Mouse (Mus musculus) kidney, embryonic 14.5 days (tissue): ENCODE data around the gene Gm9195. TPM values are rescaled to one million over a fixed set of nuclear protein-coding genes. Genes with fewer than 3 reads are reported as not detected.

Experiments used
- ATAC-seq: fragments of 200-750 bp; cut with Nextera tagmentation; 2 replicates; pipeline ENCODE4 v1.8.0; 2017; ENCODE audit warnings: moderate number of reproducible peaks, mild to moderate bottlenecking, moderate TSS enrichment, moderate library complexity; ENCODE audit not compliant: low FRiP score, low TSS enrichment
- H3K27ac ChIP-seq: fragments of 300-500 bp; sonication (generic); 2 replicates; pipeline ENCODE4 v1.5.1; 2014; ENCODE audit warnings: low read depth, mild to moderate bottlenecking, low read length, moderate library complexity, mixed read lengths
- H3K27me3 ChIP-seq: fragments of 300-500 bp; sonication (generic); 2 replicates; pipeline ENCODE4 v1.6.1; 2014; ENCODE audit warnings: mild to moderate bottlenecking, low read length; ENCODE audit not compliant: control insufficient read depth, insufficient read depth
- H3K36me3 ChIP-seq: fragments of 300-500 bp; sonication (generic); 2 replicates; pipeline ENCODE4 v1.6.1; 2014; ENCODE audit warnings: low read length, mixed read lengths; ENCODE audit not compliant: control insufficient read depth, insufficient read depth
- H3K4me1 ChIP-seq: fragments of 300-500 bp; sonication (generic); 2 replicates; pipeline ENCODE4 v1.6.1; 2014; ENCODE audit warnings: low read length, mixed read lengths; ENCODE audit not compliant: control insufficient read depth, insufficient read depth
- H3K4me2 ChIP-seq: fragments of 300-500 bp; sonication (generic); replicated peaks from 2 replicates; pipeline ENCODE4 v1.6.1; 2014; ENCODE audit warnings: low read depth, mild to moderate bottlenecking, low read length
- H3K4me3 ChIP-seq: fragments of 300-500 bp; sonication (generic); 2 replicates; pipeline ENCODE4 v1.5.1; 2014; ENCODE audit warnings: mild to moderate bottlenecking, low read length
- H3K9ac ChIP-seq: fragments of 300-500 bp; sonication (generic); 2 replicates; pipeline ENCODE4 v1.6.1; 2014; ENCODE audit warnings: low read depth, mild to moderate bottlenecking, low read length, moderate library complexity
- H3K9me3 ChIP-seq: fragments of 300-500 bp; sonication (generic); 2 replicates; pipeline ENCODE4 v1.6.1; 2016; ENCODE audit warnings: low read length; ENCODE audit not compliant: control insufficient read depth
- WGBS: fragments of 180-500 bp; shearing (Covaris S2); extraction: QIAGEN DNeasy Blood & Tissue Kit; methylation state at CpG from one replicate; pipeline ENCODE4 v1.1.7; 2014; 5-methylcytosine and 5-hydroxymethylcytosine counted together
- polyA plus RNA-seq: library from polyadenylated mRNA; unstranded; fragments of >200 nt; fragmentation: Nextera tagmentation; extraction: Ambion mirVana; gene quantifications from 2 replicates; pipeline ENCODE4 v1.2.1, GENCODE M21; 2014

Gene Gm9195
- polyA plus RNA-seq, 1 experiment from 2014 or later, result not detected

GRCm38 (mm10) chr14:72461591-72461990, 30.0 kb downstream of the Gm9195 start:
- H3K9me3 ChIP-seq, result no peaks in the 10 kb centered on the region
- H3K4me3 ChIP-seq, result no peak overlapping the region
- WGBS, result 61% methylated on average over 1 of the region's 1 CpGs
- H3K4me2 ChIP-seq, result no peak overlapping the region
- H3K36me3 ChIP-seq, result no peaks in the 10 kb centered on the region
- H3K27ac ChIP-seq, result no peak overlapping the region
- no peak overlapping the region for H3K9ac ChIP-seq
- ATAC-seq, result no peak
- no peaks in the 10 kb centered on the region for H3K4me1 ChIP-seq
- no peaks in the 10 kb centered on the region for H3K27me3 ChIP-seq

GRCm38 (mm10) chr14:72460291-72460690, 31.3 kb downstream of the Gm9195 start:
- ATAC-seq, result no peak
- Histone ChIP-seq H3K4me3 (no peak overlapping the region), H3K27me3 (no peaks in the 10 kb centered on the region), H3K27ac (no peak overlapping the region), H3K4me1 (no peaks in the 10 kb centered on the region), H3K9ac (no peak overlapping the region), H3K36me3 (no peaks in the 10 kb centered on the region), H3K4me2 (no peak overlapping the region), H3K9me3 (no peaks in the 10 kb centered on the region)
- 77% methylated on average over 2 of the region's 2 CpGs for WGBS

DNA sequence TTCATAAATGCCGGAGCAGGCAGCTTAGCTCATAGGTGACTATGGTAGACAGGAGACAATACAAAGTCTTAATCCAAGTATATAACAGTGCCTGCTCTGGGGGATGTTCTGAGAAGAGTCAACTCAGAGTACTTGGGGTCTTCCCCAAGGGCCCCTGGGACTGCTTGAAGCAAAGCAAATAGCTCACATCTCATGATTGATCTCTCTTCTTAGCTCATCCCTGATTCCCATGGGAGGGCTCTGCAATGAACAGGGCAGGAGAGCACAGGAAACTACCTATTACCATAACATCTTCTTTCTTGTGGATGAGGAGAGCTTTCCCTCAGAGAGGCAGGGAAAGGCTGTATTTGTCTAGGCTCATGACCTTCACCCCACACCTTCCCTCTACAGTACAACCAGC, 32.7 kb downstream of the Gm9195 start:
- H3K9me3 ChIP-seq, result no peaks in the 10 kb centered on the region
- H3K4me3 ChIP-seq, result no peak overlapping the region
- no peak overlapping the region for H3K4me2 ChIP-seq
- H3K27ac ChIP-seq, result no peak overlapping the region
- no peak overlapping the region for H3K9ac ChIP-seq
- H3K36me3 ChIP-seq, result no peaks in the 10 kb centered on the region
- H3K27me3 ChIP-seq, result no peaks in the 10 kb centered on the region
- no peak for ATAC-seq
- 100% methylated on average over 1 of the region's 1 CpGs for WGBS
- no peaks in the 10 kb centered on the region for H3K4me1 ChIP-seq

DNA sequence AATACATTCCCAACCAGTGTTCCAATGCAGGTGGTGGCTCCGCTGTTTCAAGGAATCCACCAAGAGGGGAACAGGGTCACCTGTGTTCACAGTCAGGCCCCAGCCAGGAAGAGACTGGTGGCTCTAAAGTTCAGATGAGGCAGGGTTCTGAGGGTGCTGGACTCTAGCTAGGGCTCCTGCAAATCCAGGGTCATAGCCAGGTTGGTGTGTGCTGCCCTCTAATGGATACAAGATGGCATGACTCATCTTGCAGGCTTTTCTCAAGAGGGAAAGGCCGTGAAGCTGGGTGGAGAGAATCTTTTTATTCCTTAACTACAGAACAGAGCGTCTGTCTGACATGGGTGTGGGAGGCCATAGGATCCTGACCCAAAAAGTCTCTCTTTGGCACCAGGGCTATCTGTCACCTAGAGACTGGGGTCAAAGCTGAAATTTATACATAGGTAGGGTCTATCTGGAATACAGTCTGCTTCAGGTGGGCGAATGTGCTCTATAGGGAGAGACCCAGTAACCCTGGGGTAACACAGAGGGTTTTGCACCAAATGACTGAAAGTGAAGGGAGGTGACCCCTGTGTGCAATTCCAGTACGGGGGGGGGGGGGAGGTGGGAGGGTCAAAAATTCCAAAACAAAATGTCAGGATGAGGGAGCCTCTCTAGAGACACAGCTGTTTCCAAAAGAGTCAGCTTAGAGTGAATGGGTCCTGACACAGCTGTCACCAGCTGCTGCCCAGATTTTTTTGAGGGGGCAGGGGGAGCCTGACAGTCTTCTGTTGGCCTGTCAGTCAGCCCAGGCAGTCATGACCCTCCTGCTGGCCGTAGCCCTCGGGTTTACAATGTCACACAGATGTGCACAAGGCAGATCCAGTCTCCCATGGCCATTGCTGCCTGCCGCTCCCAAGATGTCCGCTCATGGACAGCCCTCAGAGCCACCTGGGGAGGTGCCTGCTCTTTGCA, 44.2 kb downstream of the Gm9195 start:
- no peak overlapping the region for H3K9ac ChIP-seq
- ATAC-seq, result peak; percentile 69; the same call in 1 of the 2 replicates
- no peaks in the 10 kb centered on the region for H3K36me3 ChIP-seq
- no peak overlapping the region for H3K27ac ChIP-seq
- H3K4me3 ChIP-seq, result no peak overlapping the region
- H3K27me3 ChIP-seq, result no peaks in the 10 kb centered on the region
- H3K4me1 ChIP-seq, result no peaks in the 10 kb centered on the region
- WGBS, result 54% methylated on average over 9 of the region's 9 CpGs
- no peaks in the 10 kb centered on the region for H3K9me3 ChIP-seq
- no peak overlapping the region for H3K4me2 ChIP-seq

DNA sequence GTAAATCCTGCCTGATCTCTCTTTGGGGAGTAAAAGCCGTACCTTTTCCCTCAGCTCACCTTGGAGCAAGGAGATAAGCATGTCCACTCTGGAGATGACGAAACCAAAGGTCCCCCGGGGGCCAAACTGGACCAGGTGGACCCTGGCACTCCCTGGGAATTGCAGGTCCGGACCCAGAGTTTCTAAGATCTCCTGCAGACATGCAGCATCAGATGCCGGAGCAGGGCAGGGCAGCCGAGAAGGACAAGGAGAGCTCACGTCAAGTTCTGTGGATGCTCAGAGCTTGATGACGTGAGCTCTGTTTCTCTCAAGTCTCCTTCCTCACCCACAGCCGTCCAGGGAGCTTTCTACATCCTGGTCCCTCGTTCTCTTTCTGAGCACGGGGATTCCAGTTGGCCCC, 48.7 kb downstream of the Gm9195 start:
- no peak overlapping the region for H3K9ac ChIP-seq
- ATAC-seq, result no peak
- H3K4me3 ChIP-seq, result no peak overlapping the region
- no peak overlapping the region for H3K27ac ChIP-seq
- H3K36me3 ChIP-seq, result no peaks in the 10 kb centered on the region
- no peak overlapping the region for H3K4me2 ChIP-seq
- 80% methylated on average over 11 of the region's 11 CpGs for WGBS
- H3K9me3 ChIP-seq, result no peaks in the 10 kb centered on the region
- no peaks in the 10 kb centered on the region for H3K4me1 ChIP-seq
- no peaks in the 10 kb centered on the region for H3K27me3 ChIP-seq

DNA sequence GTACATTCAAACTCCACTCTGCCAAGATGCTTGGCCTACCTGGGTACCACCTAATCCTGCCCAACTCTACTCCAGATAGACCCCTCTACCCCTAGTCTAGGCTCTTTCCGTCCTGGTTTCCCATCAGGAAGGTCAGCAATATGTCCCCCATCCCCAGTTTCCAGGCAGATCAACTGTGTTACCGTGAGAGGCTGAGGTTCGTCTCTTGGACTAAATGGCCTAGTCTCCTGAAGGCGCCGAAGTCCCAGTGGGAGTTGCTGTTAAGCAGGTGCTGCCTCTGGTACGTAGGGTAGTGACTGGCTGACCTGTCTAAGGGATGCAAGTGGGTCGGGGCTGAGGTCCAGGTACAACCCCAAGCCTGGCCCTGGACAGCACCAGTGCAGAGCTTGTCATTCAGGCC, 50.7 kb downstream of the Gm9195 start:
- Histone ChIP-seq H3K4me3 (no peak overlapping the region), H3K4me1 (no peaks in the 10 kb centered on the region), H3K27ac (no peak overlapping the region), H3K9me3 (no peaks in the 10 kb centered on the region), H3K36me3 (no peaks in the 10 kb centered on the region), H3K4me2 (no peak overlapping the region), H3K9ac (no peak overlapping the region), H3K27me3 (no peaks in the 10 kb centered on the region)
- ATAC-seq, result no peak
- 90% methylated on average over 7 of the region's 7 CpGs for WGBS

DNA sequence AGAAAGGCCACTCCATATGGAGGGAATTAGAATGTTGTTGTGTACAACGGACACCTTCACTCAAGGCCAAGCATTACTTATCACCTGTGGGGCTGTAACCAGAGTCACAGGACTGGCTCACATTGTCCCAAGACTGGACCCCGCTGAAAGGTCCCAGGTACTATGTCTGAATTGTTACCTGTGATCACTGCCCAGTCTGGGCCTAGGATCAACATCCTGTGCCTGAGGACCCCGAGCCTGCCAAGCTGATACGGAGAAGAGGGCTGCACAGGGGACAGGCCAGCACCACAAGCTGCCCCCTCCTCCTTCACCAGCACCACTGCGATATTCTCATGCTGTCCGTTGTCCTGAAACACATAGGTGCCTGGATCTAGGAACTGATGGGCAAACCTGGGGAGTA, 51.2 kb downstream of the Gm9195 start:
- no peak overlapping the region for H3K9ac ChIP-seq
- WGBS, result 81% methylated on average over 6 of the region's 6 CpGs
- H3K27me3 ChIP-seq, result no peaks in the 10 kb centered on the region
- H3K4me1 ChIP-seq, result no peaks in the 10 kb centered on the region
- H3K9me3 ChIP-seq, result no peaks in the 10 kb centered on the region
- no peak overlapping the region for H3K4me2 ChIP-seq
- H3K4me3 ChIP-seq, result no peak overlapping the region
- no peaks in the 10 kb centered on the region for H3K36me3 ChIP-seq
- H3K27ac ChIP-seq, result no peak overlapping the region
- no peak for ATAC-seq

DNA sequence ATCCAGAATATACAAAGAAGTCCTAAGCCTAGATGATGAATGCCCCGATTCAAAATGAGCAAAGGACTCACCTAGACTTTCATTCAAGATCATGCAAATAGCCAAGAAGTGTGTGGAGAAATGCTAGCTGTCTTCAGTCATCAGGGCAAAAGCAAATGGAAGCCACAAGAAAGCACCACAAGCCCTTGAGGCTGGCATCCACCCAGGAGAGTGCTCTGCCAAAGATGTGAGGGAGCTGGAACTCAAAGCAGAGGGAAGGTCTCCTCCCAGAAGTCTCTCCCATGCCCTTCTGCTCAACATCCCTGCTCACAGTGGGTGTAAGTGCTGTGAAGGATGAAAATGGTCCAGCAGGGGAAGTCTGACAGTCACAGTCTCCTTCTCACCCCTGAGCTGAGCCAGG, 52.7 kb downstream of the Gm9195 start:
- no peak overlapping the region for H3K4me2 ChIP-seq
- no peaks in the 10 kb centered on the region for H3K9me3 ChIP-seq
- no peak for ATAC-seq
- H3K9ac ChIP-seq, result no peak overlapping the region
- no peak overlapping the region for H3K27ac ChIP-seq
- no peaks in the 10 kb centered on the region for H3K36me3 ChIP-seq
- H3K4me1 ChIP-seq, result no peaks in the 10 kb centered on the region
- H3K4me3 ChIP-seq, result no peak overlapping the region
- WGBS, result 89% methylated on average over 1 of the region's 1 CpGs
- H3K27me3 ChIP-seq, result no peaks in the 10 kb centered on the region

- no peak overlapping the region for H3K27ac ChIP-seq
- WGBS, result 47% methylated on average over 1 of the region's 1 CpGs
Measured at GRCm38 (mm10) chr14:72389696-72390095, 101.9 kb downstream of the Gm9195 start.

More at GRCm38 (mm10) chr14:72389696-72390095, 101.9 kb downstream of the Gm9195 start:
- Histone ChIP-seq H3K27me3 (no peaks in the 10 kb centered on the region), H3K4me3 (no peak overlapping the region), H3K36me3 (no peaks in the 10 kb centered on the region), H3K9me3 (no peaks in the 10 kb centered on the region), H3K4me2 (no peak overlapping the region), H3K4me1 (0 out of 2 replicates have a peak, but pooled peaks cover 4% of the 10 kb centered on the region), H3K9ac (no peak overlapping the region)
- peak; percentile 94 for ATAC-seq
